Mouse (Mus musculus) midbrain, embryonic 11.5 days (tissue): ENCODE data around the gene Far1. TPM values are rescaled to one million over a fixed set of nuclear protein-coding genes. Genes with fewer than 3 reads are reported as not detected.

Experiments
- ATAC-seq: fragments of 200-750 bp; cut with Nextera tagmentation; 2 replicates; pipeline ENCODE4 v1.8.0; 2017; ENCODE audit warnings: moderate TSS enrichment, moderate library complexity; ENCODE audit not compliant: low FRiP score
- DNase-seq: peaks from one replicate; pipeline ENCODE4 v3.0.0; 2015; ENCODE audit warnings: low spot score; ENCODE audit errors: missing footprints
- H3K27ac ChIP-seq: fragments of 300-500 bp; sonication (generic); 2 replicates; pipeline ENCODE4 v1.5.1; 2014; ENCODE audit warnings: low read depth, low read length
- H3K27me3 ChIP-seq: fragments of 300-500 bp; sonication (generic); 2 replicates; pipeline ENCODE4 v1.6.1; 2014; ENCODE audit warnings: mild to moderate bottlenecking, low read length, moderate library complexity, mixed read lengths; ENCODE audit not compliant: control insufficient read depth, insufficient read depth
- H3K36me3 ChIP-seq: fragments of 300-500 bp; sonication (generic); 2 replicates; pipeline ENCODE4 v1.6.1; 2014; ENCODE audit warnings: mild to moderate bottlenecking, low read length, moderate library complexity, mixed read lengths; ENCODE audit not compliant: control insufficient read depth, insufficient read depth
- H3K4me1 ChIP-seq: fragments of 300-500 bp; sonication (generic); 2 replicates; pipeline ENCODE4 v1.6.1; 2014; ENCODE audit warnings: low read length; ENCODE audit not compliant: control insufficient read depth, insufficient read depth
- H3K4me2 ChIP-seq: fragments of 300-500 bp; sonication (generic); 2 replicates; pipeline ENCODE4 v1.6.1; 2014; ENCODE audit warnings: mild to moderate bottlenecking, moderate library complexity
- H3K4me3 ChIP-seq: fragments of 300-500 bp; sonication (generic); 2 replicates; pipeline ENCODE4 v1.5.1; 2014; ENCODE audit warnings: low read depth, low read length
- H3K9ac ChIP-seq: fragments of 300-500 bp; sonication (generic); 2 replicates; pipeline ENCODE4 v1.6.1; 2014; ENCODE audit warnings: low read length
- H3K9me3 ChIP-seq: fragments of 300-500 bp; sonication (generic); 2 replicates; pipeline ENCODE4 v1.6.1; 2016; ENCODE audit warnings: low read length; ENCODE audit not compliant: control insufficient read depth
- WGBS: fragments of 180-500 bp; shearing (Covaris S2); extraction: QIAGEN DNeasy Blood & Tissue Kit; methylation state at CpG from one replicate; pipeline ENCODE4 v1.1.7; 2014; 5-methylcytosine and 5-hydroxymethylcytosine counted together
- polyA plus RNA-seq: library from polyadenylated mRNA; unstranded; fragments of >200 nt; fragmentation: Nextera tagmentation; extraction: Ambion mirVana; gene quantifications from 2 replicates; pipeline ENCODE4 v1.2.1, GENCODE M21; 2014

Gene Far1
- polyA plus RNA-seq: 91.5 and 97.8 TPM in 2 replicates

DNA sequence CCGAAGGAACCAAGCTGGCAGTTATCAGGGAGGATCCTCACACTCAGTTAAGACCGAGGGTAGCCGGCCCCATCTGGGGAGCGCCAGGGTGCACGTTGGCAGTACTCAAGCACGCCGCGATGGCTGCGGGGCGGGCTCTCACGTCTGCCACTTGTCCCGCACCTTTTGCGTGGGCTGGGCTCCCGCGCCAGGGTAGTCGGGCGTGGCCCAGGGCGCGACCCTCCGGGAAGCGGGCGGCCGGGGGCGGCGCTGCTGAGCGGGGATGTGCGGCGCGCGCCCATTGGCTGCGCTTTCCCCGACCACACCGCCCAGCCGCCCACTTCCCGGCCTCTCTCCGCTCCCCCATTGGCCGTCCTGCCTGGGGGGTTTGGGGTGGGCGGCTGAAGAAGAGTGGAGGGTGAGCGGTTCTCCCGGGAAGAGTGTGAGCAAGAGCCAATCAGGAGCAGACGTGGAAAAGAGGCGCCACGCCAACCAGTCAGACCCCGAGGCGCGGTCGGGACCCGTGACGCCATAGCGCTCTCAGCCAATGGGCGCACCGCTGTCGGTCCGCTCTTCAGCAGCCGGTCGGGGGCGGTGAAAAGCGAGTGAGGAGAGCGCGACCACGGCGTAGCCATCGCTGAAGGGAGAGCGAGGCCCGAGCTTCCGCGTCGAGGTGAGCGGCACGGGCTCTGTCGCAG lies at the start of gene Far1:
Far1 (plus strand) TSS at position 549 of the 677 bp plus-strand sequence.
- peaks cover 12% of the 10 kb centered on the region; the same call in 1 of the 2 replicates for H3K4me1 ChIP-seq
- H3K9ac ChIP-seq: peak within 1 kb of the TSS; percentile 83
- no peaks in the 10 kb centered on the region for H3K36me3 ChIP-seq
- peak; percentile 99 for DNase-seq
- under 1% methylated on average over 70 of the region's 71 CpGs for WGBS
- ATAC-seq: peak; percentile 99
- H3K4me2 ChIP-seq: peak within 1 kb of the TSS; percentile 66
- H3K9me3 ChIP-seq: no peaks in the 10 kb centered on the region
- no peaks in the 10 kb centered on the region for H3K27me3 ChIP-seq
- peak within 1 kb of the TSS; percentile 77 for H3K4me3 ChIP-seq
- peak within 1 kb of the TSS; percentile 87 for H3K27ac ChIP-seq

DNA sequence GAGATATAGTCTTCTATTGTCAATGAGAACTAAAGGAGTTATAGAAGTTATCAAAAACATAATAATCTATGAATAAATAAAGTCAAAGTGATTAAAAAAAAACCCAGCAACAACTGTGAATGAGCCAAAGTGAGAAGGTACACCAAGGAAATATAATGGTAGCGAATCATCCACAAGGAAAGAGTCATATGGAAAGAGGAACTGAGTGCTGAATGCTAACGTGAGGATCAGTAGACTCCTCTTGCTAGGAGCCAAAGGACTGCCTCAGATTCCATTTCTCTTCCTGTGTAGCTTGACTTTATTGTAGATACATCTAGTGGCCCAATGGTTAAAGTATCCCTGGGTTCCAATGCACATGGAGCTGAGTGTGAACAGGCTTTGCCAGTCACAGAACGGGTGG lies 45.3 kb upstream of the Far1 start:
- Histone ChIP-seq H3K9ac (no peak overlapping the region), H3K27ac (no peak overlapping the region), H3K27me3 (no peaks in the 10 kb centered on the region), H3K9me3 (no peaks in the 10 kb centered on the region), H3K36me3 (no peaks in the 10 kb centered on the region), H3K4me3 (no peak overlapping the region), H3K4me2 (no peak overlapping the region), H3K4me1 (no peaks in the 10 kb centered on the region)
- 93% methylated on average over 3 of the region's 3 CpGs for WGBS
- DNase-seq (no peak), ATAC-seq (no peak)

DNA sequence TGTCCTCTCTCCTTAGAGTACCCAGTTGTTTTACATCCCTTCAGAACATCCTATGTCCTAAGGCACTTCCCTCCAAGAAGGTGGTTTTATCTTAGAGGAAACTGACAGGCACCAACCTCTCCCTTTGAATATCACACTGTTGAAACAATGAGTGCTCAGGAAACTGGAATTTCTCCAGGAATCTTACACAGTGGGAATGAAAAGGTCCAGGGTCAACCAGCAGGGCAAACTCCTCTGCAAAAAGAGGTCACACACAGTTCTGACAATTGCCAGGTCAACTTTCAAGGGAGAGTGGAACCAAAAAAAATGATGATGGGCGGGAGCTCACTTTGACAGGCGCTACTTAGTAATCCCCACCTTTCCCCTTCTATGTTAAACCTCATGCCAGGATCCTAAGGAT lies 43.0 kb upstream of the Far1 start:
- DNase-seq (no peak), ATAC-seq (no peak)
- H3K27ac ChIP-seq: no peak overlapping the region
- no peaks in the 10 kb centered on the region for H3K9me3 ChIP-seq
- no peak overlapping the region for H3K4me2 ChIP-seq
- H3K9ac ChIP-seq: no peak overlapping the region
- H3K27me3 ChIP-seq: no peaks in the 10 kb centered on the region
- no peaks in the 10 kb centered on the region for H3K36me3 ChIP-seq
- no peak overlapping the region for H3K4me3 ChIP-seq
- 86% methylated on average over 2 of the region's 2 CpGs for WGBS
- no peaks in the 10 kb centered on the region for H3K4me1 ChIP-seq

DNA sequence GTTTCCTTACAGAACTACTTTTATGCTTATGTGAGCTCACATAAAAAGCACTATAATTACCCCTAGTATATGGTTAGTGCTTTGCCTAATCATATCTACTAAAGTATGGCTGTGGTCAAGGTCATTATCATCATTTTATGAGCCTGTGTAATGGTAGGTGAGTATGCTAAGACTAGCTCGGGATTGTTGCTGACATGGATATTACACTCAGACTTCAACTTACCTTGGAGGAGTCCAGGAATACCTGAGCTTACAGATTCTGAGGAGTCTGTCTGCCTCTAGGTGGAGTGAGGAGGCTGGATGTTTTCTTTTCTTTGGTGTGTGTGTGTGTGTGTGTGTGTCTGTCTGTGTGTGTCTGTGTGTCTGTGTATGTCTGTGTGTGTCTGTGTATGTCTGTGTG lies 42.0 kb upstream of the Far1 start:
- no peaks in the 10 kb centered on the region for H3K4me1 ChIP-seq
- H3K9ac ChIP-seq: no peak overlapping the region
- H3K4me2 ChIP-seq: no peak overlapping the region
- no peaks in the 10 kb centered on the region for H3K36me3 ChIP-seq
- no peaks in the 10 kb centered on the region for H3K27me3 ChIP-seq
- 72% methylated on average over 1 of the region's 1 CpGs for WGBS
- no peak overlapping the region for H3K27ac ChIP-seq
- DNase-seq: no peak
- H3K4me3 ChIP-seq: no peak overlapping the region
- H3K9me3 ChIP-seq: no peaks in the 10 kb centered on the region
- ATAC-seq: no peak

DNA sequence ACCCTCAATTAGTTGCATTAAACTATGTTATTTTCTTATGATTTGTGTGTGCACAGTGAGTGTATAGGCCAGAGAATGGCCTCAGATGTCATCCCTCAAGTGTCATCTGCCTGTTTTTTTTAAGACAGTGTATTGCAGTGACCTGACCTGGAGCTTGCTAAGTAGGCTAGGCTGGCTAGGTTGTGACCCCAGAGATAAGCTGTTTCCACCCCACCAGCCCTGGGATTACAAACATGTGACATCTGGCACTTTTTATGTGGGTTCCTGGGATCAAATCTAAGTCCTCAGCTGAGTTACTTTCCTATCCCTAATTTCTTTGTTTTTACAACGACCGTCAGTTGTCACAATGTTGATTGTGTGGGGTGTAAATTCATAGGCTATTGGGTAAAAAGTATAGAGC lies 17.8 kb upstream of the Far1 start:
- Histone ChIP-seq H3K4me3 (no peak overlapping the region), H3K27me3 (no peaks in the 10 kb centered on the region), H3K9me3 (no peaks in the 10 kb centered on the region), H3K4me1 (no peaks in the 10 kb centered on the region), H3K27ac (no peak overlapping the region), H3K9ac (no peak overlapping the region), H3K36me3 (no peaks in the 10 kb centered on the region), H3K4me2 (no peak overlapping the region)
- DNase-seq (no peak), ATAC-seq (no peak)
- WGBS: 78% methylated on average over 2 of the region's 2 CpGs

DNA sequence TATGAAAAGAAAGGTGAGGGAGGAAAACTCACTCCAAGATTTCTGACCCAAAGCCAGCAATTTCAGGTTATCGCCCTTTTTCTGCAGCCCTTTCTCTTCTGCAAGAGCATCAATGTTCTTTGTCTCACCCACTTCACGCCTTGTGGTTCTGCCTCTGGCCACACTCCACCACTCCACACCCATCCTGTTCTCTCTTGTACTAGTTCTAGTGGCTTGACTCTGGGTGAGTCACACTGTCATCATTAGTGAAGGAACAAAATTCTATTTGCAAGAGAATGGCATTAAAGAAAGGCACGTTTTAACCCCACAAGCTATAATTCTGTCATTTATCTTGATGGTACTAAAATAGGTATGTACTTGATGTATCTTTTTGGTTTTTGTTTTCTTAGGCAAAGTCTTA lies 15.2 kb upstream of the Far1 start:
- Histone ChIP-seq H3K27me3 (no peaks in the 10 kb centered on the region), H3K9me3 (no peaks in the 10 kb centered on the region), H3K9ac (no peak overlapping the region), H3K4me2 (no peak overlapping the region), H3K4me1 (no peaks in the 10 kb centered on the region), H3K27ac (no peak overlapping the region), H3K4me3 (no peak overlapping the region), H3K36me3 (no peaks in the 10 kb centered on the region)
- 82% methylated on average over 3 of the region's 3 CpGs for WGBS
- DNase-seq (no peak), ATAC-seq (no peak)

DNA sequence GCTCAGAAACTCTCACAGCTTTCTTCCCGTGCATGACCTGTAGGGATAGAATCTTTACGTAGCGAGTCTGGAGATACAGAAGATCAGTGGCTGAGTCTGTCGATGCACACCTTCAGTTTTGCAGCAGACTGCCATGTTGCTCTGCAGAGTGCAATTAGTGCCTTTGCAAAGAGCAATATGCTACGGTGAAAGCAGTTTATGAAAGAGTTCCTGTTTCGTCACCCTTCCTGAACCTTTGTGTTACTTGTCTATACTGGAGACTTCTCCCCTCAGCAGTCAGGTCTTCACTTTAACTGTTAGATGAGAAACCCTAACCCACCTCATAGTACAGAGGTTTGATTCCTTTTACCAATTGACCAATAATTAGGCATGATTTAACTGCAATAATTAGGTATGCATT lies 13.8 kb upstream of the Far1 start:
- Histone ChIP-seq H3K4me1 (no peaks in the 10 kb centered on the region), H3K4me2 (no peak overlapping the region), H3K27me3 (no peaks in the 10 kb centered on the region), H3K9me3 (no peaks in the 10 kb centered on the region), H3K9ac (no peak overlapping the region), H3K4me3 (no peak overlapping the region), H3K27ac (no peak overlapping the region), H3K36me3 (no peaks in the 10 kb centered on the region)
- DNase-seq (no peak), ATAC-seq (no peak)
- 90% methylated on average over 6 of the region's 6 CpGs for WGBS

DNA sequence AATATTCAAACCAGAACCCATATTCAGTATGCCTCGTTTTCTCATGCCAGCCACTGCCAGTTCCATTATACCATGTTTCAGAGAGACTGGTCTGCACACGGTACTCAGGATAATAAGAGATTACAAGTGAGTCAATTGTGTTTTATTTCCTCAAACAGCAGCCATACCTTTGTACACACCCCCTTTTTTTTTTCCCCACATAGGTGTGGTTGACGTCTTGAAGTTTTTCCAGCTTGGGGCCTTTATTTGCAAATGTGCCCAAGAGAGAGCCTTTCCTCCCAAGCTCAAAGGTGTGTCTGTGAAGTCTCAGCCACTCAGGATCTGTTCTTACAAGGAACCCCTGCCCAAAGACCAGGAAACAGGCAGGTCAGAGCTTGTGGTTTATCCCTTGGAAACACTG lies 11.2 kb upstream of the Far1 start:
- DNase-seq: no peak
- ATAC-seq: no peak
- Histone ChIP-seq H3K4me2 (no peak overlapping the region), H3K9ac (no peak overlapping the region), H3K4me3 (no peak overlapping the region), H3K27ac (no peak overlapping the region), H3K9me3 (no peaks in the 10 kb centered on the region), H3K4me1 (no peaks in the 10 kb centered on the region), H3K27me3 (no peaks in the 10 kb centered on the region), H3K36me3 (no peaks in the 10 kb centered on the region)
- 76% methylated on average over 3 of the region's 3 CpGs for WGBS

DNA sequence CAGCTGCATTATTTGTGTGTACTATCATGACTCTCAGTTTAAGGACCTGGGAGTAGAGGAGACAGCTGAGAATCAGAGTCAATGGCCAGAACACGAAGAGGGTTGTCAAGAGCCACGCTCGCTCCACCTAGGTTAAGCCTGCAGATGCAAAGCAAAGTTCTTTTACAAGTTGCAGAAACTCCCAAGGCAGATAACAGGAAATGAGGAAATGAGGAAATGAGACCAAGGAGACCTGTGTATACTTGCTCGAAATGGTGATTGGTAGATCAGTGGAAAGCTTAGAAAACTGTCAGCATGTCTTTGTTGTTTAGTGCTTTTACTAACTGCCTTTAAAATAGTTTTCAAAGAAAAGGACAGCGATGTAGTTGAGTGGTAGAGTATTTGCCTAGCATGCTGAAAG lies 8.6 kb upstream of the Far1 start:
- 79% methylated on average over 5 of the region's 5 CpGs for WGBS
- H3K27me3 ChIP-seq: no peaks in the 10 kb centered on the region

More for the DNA sequence above, 8.6 kb upstream of the Far1 start:
- ATAC-seq: no peak
- Histone ChIP-seq H3K4me1 (no peaks in the 10 kb centered on the region), H3K27ac (no peak overlapping the region), H3K4me3 (no peak overlapping the region), H3K4me2 (no peak overlapping the region), H3K9me3 (no peaks in the 10 kb centered on the region), H3K9ac (no peak overlapping the region), H3K36me3 (no peaks in the 10 kb centered on the region)
- no peak for DNase-seq
